Mouse (Mus musculus): Measurements from ENCODE around the gene Tmtc4. TPM values are rescaled to one million over a fixed set of nuclear protein-coding genes. Genes with fewer than 3 reads are reported as not detected.
A peak's percentile ranks its signal among the peaks of the same experiment; 100 is the strongest.

Tmtc4 gene
- polyA plus RNA-seq, 1 experiment from 2014 or later, result 31.4 TPM

DNA sequence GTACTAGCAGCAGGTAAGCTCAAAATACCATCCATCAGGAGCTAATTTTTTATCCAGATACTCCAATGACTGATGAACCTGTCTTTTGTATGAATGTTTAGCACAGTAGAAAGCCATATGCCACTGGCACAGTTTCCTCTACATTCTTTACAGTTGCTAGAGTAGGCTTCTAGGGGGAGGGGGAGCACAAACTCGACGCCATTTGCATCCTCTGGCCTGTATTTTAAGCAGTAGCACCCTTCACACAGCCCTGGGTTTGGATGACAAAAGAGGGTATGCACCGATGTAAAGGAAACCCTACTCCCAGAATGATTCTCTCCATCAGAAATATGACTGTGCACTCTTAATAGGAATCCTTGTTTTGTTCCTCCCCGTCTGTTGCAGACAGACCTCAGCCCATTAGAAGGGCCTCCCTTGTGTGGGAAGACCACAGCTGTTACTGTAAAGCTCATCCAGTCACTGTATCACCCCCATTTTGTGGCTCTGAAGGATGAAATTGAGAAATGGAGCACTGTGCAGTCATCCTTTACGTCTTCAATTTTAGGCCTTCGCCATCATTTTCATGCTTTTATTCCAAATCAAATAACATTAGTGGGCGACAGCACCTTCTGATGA, 100.9 kb downstream of the Tmtc4 start:
- no peaks in the 10 kb centered on the region; the same call in 1 of the 2 replicates for H3K36me3 ChIP-seq
- no peaks in the 10 kb centered on the region for H3K9me3 ChIP-seq
- H3K4me2 ChIP-seq, result no peak overlapping the region; the same call in 1 of the 2 replicates
- WGBS, result 68% methylated on average over 7 of the region's 7 CpGs
- H3K27me3 ChIP-seq, result 0 out of 2 replicates have a peak, but pooled peaks cover 4% of the 10 kb centered on the region
- no peak overlapping the region for H3K27ac ChIP-seq
- no peak overlapping the region for H3K9ac ChIP-seq (replicated peaks)
- ATAC-seq (ENCODE audit: insufficient number of reproducible peaks, insufficient read depth, low FRiP score, low TSS enrichment, low read depth), result no peak
- H3K4me3 ChIP-seq (replicated peaks), result no peak overlapping the region
- H3K4me1 ChIP-seq (replicated peaks), result peaks cover 29% of the 10 kb centered on the region

DNA sequence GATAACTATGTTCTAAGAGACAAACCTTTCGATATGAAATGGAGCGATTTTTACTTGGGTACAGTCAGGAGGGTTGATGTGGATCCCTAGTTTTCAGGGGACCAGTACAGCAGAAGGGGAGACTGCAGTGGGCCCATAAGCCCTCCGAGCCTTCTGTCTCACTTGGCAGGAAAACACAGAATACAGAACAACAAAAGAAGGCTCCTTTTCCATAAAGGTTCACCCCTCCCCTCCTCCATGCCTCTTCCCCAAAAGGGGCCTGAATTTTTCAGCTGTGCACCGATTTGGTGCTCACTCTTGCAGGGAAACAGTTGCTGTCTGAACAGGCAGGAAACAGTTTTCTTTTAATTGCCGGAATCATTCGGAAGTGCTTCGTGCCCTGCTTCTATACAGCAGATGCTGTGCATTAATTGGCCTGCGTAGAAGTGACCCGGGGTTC, 101.6 kb downstream of the Tmtc4 start:
- H3K36me3 ChIP-seq, result no peaks in the 10 kb centered on the region; the same call in 1 of the 2 replicates
- H3K27me3 ChIP-seq, result 0 out of 2 replicates have a peak, but pooled peaks cover 4% of the 10 kb centered on the region
- no peaks in the 10 kb centered on the region for H3K9me3 ChIP-seq
- no peak overlapping the region for H3K9ac ChIP-seq (replicated peaks)
- no peak for ATAC-seq (ENCODE audit: insufficient number of reproducible peaks, insufficient read depth, low FRiP score, low TSS enrichment, low read depth)
- H3K27ac ChIP-seq, result peak overlapping the region; percentile 42; the same call in 1 of the 2 replicates
- H3K4me3 ChIP-seq (replicated peaks), result no peak overlapping the region
- H3K4me2 ChIP-seq, result no peak overlapping the region; the same call in 1 of the 2 replicates
- WGBS, result 35% methylated on average over 9 of the region's 9 CpGs
- H3K4me1 ChIP-seq (replicated peaks), result peaks cover 26% of the 10 kb centered on the region

DNA sequence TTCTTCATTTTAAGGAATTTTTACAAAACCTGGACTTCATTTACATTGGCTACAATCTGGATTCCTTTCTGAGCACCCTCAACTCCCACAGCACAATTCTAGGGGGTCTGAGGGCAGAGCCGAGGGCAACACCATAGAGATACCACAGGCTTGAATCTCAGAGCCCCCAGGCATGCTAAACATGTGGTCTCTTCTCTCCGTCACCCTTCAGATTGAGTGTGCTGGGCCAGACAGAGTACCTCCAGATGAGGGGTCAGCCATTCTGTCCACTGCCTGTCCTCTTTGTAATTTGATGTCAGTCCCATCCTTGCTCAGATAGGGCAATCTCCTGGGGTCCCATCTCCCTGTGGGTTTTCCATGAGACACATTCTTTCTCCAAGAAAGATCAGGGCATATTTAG, 102.1 kb downstream of the Tmtc4 start:
- Histone ChIP-seq H3K36me3 (no peaks in the 10 kb centered on the region), H3K4me1 (replicated peaks) (peaks cover 26% of the 10 kb centered on the region), H3K27ac (0 out of 2 replicates have a peak overlapping the region, but pooled peaks have one; percentile 7), H3K9ac (replicated peaks) (no peak overlapping the region), H3K9me3 (no peaks in the 10 kb centered on the region), H3K4me3 (replicated peaks) (no peak overlapping the region), H3K4me2 (no peak overlapping the region), H3K27me3 (peaks cover 8% of the 10 kb centered on the region)
- WGBS, result 61% methylated on average over 2 of the region's 2 CpGs
- ATAC-seq (ENCODE audit: insufficient number of reproducible peaks, insufficient read depth, low FRiP score, low TSS enrichment, low read depth), result no peak

DNA sequence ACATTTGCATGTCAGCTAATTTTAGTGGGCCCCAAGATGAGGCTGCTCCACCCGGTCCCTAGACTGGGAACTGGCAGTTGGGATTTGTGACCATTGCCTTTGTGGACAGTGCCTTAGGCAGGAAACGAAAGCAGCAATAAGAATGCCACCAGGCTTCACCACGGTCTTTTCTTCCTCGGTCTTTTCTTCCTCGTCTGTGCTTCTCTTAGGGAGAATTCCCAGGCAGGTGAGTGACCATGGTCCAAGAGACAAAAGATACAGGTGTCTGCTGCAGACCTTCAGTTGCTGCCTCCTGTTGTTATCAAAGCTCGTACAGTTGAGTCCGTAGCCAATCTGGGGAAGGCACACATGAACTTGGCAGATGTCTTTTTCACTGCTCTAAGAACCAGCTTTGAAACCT, 103.5 kb downstream of the Tmtc4 start:
- no peak overlapping the region for H3K4me3 ChIP-seq (replicated peaks)
- H3K4me1 ChIP-seq (replicated peaks), result peaks cover 32% of the 10 kb centered on the region
- ATAC-seq (ENCODE audit: insufficient number of reproducible peaks, insufficient read depth, low FRiP score, low TSS enrichment, low read depth), result no peak
- no peaks in the 10 kb centered on the region for H3K9me3 ChIP-seq
- H3K4me2 ChIP-seq, result no peak overlapping the region
- no peak overlapping the region for H3K9ac ChIP-seq (replicated peaks)
- WGBS, result 69% methylated on average over 7 of the region's 7 CpGs
- peaks cover 13% of the 10 kb centered on the region for H3K27me3 ChIP-seq
- no peak overlapping the region for H3K27ac ChIP-seq
- no peaks in the 10 kb centered on the region for H3K36me3 ChIP-seq

DNA sequence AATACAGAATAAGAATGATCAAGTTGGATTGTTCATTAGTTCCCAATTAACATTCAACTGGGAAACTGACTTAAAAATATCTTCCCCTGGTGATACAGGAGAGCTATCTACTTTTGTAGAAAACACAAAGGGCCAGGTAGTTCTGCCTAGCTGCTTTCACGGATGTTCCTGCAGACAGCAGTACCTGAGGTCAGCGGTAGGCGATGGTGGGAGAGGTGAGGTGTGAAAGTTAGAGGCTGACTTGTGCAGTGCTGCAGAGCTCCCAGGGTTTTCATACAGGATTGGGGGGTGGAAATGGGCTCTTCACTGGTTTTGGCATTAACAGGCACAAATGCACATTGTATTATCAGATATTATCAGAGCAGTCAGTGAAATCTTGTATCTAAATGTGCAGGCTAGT, 106.0 kb downstream of the Tmtc4 start:
- 83% methylated on average over 3 of the region's 3 CpGs for WGBS
- no peak overlapping the region for H3K9ac ChIP-seq (replicated peaks)
- peaks cover 17% of the 10 kb centered on the region for H3K27me3 ChIP-seq
- H3K4me1 ChIP-seq (replicated peaks), result peaks cover 22% of the 10 kb centered on the region
- no peaks in the 10 kb centered on the region for H3K36me3 ChIP-seq
- no peak overlapping the region for H3K4me3 ChIP-seq (replicated peaks)
- no peak for ATAC-seq (ENCODE audit: insufficient number of reproducible peaks, insufficient read depth, low FRiP score, low TSS enrichment, low read depth)
- H3K4me2 ChIP-seq, result no peak overlapping the region
- H3K9me3 ChIP-seq, result no peaks in the 10 kb centered on the region
- no peak overlapping the region for H3K27ac ChIP-seq

DNA sequence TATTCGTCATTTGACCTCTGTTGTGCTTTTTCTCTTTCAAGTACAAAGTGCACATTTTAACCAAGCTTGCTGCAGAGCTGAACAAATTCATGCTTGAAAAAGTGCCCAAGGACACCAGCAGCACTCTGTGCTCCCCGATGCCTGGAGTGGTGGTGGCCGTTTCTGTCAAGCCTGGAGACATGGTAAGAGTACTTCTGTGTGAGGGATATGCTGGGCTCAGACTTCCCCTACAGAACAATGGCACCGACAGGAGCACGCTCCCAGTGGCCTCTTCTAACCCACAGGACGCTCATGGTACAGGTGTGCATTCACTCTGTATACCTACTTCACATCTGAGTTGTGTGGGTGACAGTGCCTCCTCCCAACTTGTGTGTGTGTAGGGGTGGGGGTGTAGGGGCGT, 107.1 kb downstream of the Tmtc4 start:
- no peak for ATAC-seq (ENCODE audit: insufficient number of reproducible peaks, insufficient read depth, low FRiP score, low TSS enrichment, low read depth)
- no peak overlapping the region for H3K4me3 ChIP-seq (replicated peaks)
- no peaks in the 10 kb centered on the region for H3K9me3 ChIP-seq
- no peak overlapping the region for H3K9ac ChIP-seq (replicated peaks)
- 70% methylated on average over 7 of the region's 7 CpGs for WGBS
- H3K36me3 ChIP-seq, result no peaks in the 10 kb centered on the region
- H3K4me1 ChIP-seq (replicated peaks), result peaks cover 11% of the 10 kb centered on the region
- no peak overlapping the region for H3K27ac ChIP-seq
- peaks cover 20% of the 10 kb centered on the region for H3K27me3 ChIP-seq
- no peak overlapping the region for H3K4me2 ChIP-seq

DNA sequence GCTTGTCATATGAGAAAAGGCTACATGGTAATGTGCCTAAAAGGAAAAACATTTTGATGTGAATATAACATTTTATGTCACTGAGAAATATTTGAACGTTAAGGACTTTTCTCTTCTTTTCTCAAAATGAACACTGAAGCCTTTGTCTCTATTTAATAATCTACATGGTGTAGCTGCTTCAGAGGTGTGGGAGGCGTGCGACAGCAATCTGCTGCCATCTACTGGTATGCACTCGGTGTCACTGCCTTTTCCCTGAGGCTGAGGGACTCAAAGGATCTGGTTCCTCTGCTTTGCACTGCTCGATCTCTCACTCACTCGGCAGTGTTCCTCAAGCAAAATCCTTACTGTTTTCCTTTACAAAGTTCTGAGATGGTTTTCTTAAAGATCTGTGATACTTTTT, 107.7 kb downstream of the Tmtc4 start:
- WGBS, result under 1% methylated on average over 6 of the region's 6 CpGs
- H3K27me3 ChIP-seq, result peaks cover 20% of the 10 kb centered on the region
- peaks cover 10% of the 10 kb centered on the region for H3K4me1 ChIP-seq (replicated peaks)
- no peak overlapping the region for H3K9ac ChIP-seq (replicated peaks)
- no peaks in the 10 kb centered on the region for H3K36me3 ChIP-seq
- peak; percentile 85 for ATAC-seq (ENCODE audit: insufficient number of reproducible peaks, insufficient read depth, low FRiP score, low TSS enrichment, low read depth)
- no peak overlapping the region for H3K4me2 ChIP-seq
- no peaks in the 10 kb centered on the region for H3K9me3 ChIP-seq
- H3K4me3 ChIP-seq (replicated peaks), result no peak overlapping the region
- no peak overlapping the region for H3K27ac ChIP-seq

DNA sequence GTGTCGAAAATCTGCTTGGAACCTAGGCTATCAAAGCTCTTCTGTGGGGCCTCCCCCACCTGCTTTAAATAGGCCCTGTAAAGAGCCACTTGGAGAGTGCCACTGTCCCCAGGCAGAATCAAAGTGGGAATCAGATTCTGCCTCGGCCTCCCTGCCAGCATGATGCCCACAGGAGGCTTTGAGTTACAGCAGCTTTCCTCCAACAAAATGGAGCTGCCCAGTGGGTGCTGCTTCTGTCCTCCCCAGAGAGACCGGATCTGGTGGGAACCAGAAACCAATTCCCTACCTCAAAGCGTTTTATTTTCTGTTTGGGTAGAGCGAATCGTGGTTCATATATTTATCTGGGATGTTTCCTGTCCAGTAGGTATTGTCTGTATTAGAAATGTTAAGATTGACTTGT, 108.2 kb downstream of the Tmtc4 start:
- H3K27ac ChIP-seq, result no peak overlapping the region
- H3K4me3 ChIP-seq (replicated peaks), result no peak overlapping the region
- H3K9me3 ChIP-seq, result no peaks in the 10 kb centered on the region
- H3K27me3 ChIP-seq, result peaks cover 20% of the 10 kb centered on the region
- H3K9ac ChIP-seq (replicated peaks), result no peak overlapping the region
- no peak overlapping the region for H3K4me2 ChIP-seq
- no peak for ATAC-seq (ENCODE audit: insufficient number of reproducible peaks, insufficient read depth, low FRiP score, low TSS enrichment, low read depth)
- no peaks in the 10 kb centered on the region for H3K36me3 ChIP-seq
- WGBS, result 48% methylated on average over 6 of the region's 6 CpGs
- H3K4me1 ChIP-seq (replicated peaks), result peaks cover 15% of the 10 kb centered on the region

DNA sequence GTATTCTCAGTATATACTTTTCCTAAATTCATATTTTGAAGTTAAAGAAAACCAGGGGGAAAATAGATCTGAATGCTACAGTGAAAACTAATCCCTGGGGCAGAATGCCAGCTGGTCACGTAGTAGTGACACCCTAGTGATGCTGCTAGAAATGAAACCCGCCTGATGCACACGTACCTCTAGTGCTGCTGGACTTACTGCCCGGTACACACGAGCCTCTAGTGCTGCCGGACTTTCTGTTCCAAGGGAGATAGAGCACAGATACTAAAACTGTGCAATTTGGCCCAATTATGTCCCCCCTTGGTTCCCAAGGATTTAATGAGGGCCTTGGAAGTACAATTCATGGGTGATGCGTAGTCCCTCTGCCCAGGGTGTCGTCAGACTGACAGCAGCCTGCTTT, 108.8 kb downstream of the Tmtc4 start:
- H3K9me3 ChIP-seq, result no peaks in the 10 kb centered on the region
- no peak overlapping the region for H3K4me3 ChIP-seq (replicated peaks)
- H3K36me3 ChIP-seq, result no peaks in the 10 kb centered on the region
- peaks cover 16% of the 10 kb centered on the region for H3K27me3 ChIP-seq
- H3K27ac ChIP-seq, result no peak overlapping the region
- ATAC-seq (ENCODE audit: insufficient number of reproducible peaks, insufficient read depth, low FRiP score, low TSS enrichment, low read depth), result no peak
- no peak overlapping the region for H3K4me2 ChIP-seq
- WGBS, result 70% methylated on average over 8 of the region's 8 CpGs
- peaks cover 17% of the 10 kb centered on the region for H3K4me1 ChIP-seq (replicated peaks)
- H3K9ac ChIP-seq (replicated peaks), result no peak overlapping the region

DNA sequence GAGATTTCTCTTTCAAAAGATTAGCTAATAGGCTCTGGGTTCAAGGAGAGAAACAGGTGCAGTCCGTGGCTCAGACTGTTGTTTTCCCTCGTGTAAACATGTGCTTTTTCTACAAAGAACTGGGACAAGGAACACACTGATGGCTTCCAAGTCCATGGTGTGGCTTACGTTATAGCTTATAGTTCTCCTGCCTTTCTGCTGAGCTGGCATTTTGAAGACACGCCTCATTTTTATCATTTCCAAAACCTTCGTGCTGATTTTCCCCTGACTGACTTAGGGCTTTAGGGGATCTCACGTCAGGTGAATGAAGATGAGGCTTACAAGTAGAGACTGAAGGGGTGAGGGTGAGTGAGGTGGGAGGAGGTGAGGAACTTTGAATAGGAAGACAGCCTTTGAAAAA, 111.2 kb downstream of the Tmtc4 start:
- Histone ChIP-seq H3K9ac (replicated peaks) (no peak overlapping the region), H3K36me3 (no peaks in the 10 kb centered on the region), H3K4me2 (no peak overlapping the region), H3K4me3 (replicated peaks) (no peak overlapping the region), H3K27ac (no peak overlapping the region), H3K27me3 (peaks cover 16% of the 10 kb centered on the region), H3K9me3 (no peaks in the 10 kb centered on the region), H3K4me1 (replicated peaks) (peaks cover 17% of the 10 kb centered on the region)
- ATAC-seq (ENCODE audit: insufficient number of reproducible peaks, insufficient read depth, low FRiP score, low TSS enrichment, low read depth), result no peak
- 79% methylated on average over 6 of the region's 6 CpGs for WGBS

DNA sequence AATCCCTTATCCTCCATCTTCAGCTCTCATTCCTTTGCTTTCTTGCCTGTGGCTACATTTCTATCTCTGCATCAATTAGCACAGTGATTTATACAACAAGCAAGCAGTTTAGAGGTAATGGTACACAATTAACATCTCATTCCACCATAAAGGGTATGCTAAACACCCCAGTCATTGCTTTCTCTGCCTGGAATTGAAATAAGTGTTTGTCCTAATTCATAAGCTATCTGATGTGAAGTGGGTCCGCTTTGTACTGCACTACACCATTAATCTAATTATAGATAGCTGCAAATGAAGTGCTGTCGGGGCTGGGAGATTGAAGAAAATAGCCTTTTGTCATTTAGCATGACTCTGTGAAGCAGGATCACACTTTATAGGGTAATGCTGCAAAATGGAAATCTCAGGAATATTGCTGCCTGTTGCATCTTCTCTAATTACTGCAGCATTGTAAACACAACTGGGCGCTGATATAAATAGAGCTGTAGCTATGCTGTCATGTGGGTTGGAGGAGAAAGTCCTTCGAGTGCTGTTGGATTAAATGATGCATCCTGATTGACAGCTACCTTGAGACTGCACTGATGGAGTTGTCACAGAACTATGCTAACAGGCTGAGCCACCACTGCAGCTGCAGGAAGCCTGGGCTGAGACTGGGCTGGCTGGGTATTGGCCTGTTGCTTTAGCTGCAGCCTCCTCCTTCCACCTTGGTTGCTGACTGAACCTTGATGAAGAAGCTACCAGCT, 111.8 kb downstream of the Tmtc4 start:
- Histone ChIP-seq H3K27me3 (peaks cover 16% of the 10 kb centered on the region), H3K9me3 (no peaks in the 10 kb centered on the region), H3K36me3 (no peaks in the 10 kb centered on the region), H3K4me2 (no peak overlapping the region), H3K9ac (replicated peaks) (no peak overlapping the region), H3K4me1 (replicated peaks) (peaks cover 17% of the 10 kb centered on the region), H3K27ac (no peak overlapping the region), H3K4me3 (replicated peaks) (no peak overlapping the region)
- ATAC-seq (ENCODE audit: insufficient number of reproducible peaks, insufficient read depth, low FRiP score, low TSS enrichment, low read depth), result no peak
- WGBS, result 52% methylated on average over 4 of the region's 4 CpGs
